ENCODE assay signal across 20 mouse cellular contexts in genomic region chr6:99677325-99677724, GRCm38 (mm10). TPM values are rescaled to one million over a fixed set of nuclear protein-coding genes. Genes with fewer than 3 reads are reported as not detected.
"Had no signal": no experiment of that assay in that cellular context is flagged by ENCODE, and none has a peak within 500 bp of the region (broad histone marks: within the 10 kb centered on the region; RNA-seq: fewer than 3 reads in every experiment).

No protein-coding gene starts in this region.

- H3K4me3 ChIP-seq: midbrain, embryonic 10.5 days; midbrain, embryonic 12.5 days; myocyte; neural tube, embryonic 13.5 days; neural tube, embryonic 15.5 days; stomach, embryonic 15.5 days had no signal

- ATAC-seq: midbrain, embryonic 16.5 days had no signal

- H3K4me1 ChIP-seq: neural tube, embryonic 13.5 days; neural tube, embryonic 15.5 days; stomach, embryonic 15.5 days had no signal

- H3K36me3 ChIP-seq: midbrain, embryonic 10.5 days; midbrain, embryonic 12.5 days; neural tube, embryonic 13.5 days; neural tube, embryonic 15.5 days; stomach, embryonic 15.5 days had no signal

- DNase-seq: lung, adult 18-20 months; lung, embryonic 14.5 days; midbrain, embryonic 14.5 days; retina, postnatal 1 day; right cerebral cortex, adult 18-20 months; right cerebral cortex, postnatal 25 days; right cerebral cortex, postnatal 4 days; thymus, postnatal 14 days; thymus, postnatal 36 days had no signal

- H3K9ac ChIP-seq: lung, embryonic 14.5 days; midbrain, embryonic 12.5 days; neural tube, embryonic 13.5 days; neural tube, embryonic 15.5 days; stomach, embryonic 15.5 days had no signal

- H3K4me2 ChIP-seq: lung, embryonic 14.5 days; midbrain, embryonic 12.5 days; neural tube, embryonic 13.5 days; neural tube, embryonic 15.5 days; stomach, embryonic 15.5 days had no signal

- H3K9me3 ChIP-seq: midbrain, embryonic 10.5 days; midbrain, embryonic 12.5 days; neural tube, embryonic 13.5 days; neural tube, embryonic 15.5 days; stomach, embryonic 15.5 days had no signal

- H3K27me3 ChIP-seq: midbrain, embryonic 12.5 days; neural tube, embryonic 15.5 days; stomach, embryonic 15.5 days had no signal

- H3K27ac ChIP-seq: midbrain, embryonic 10.5 days; neural tube, embryonic 13.5 days; neural tube, embryonic 15.5 days; stomach, embryonic 15.5 days had no signal

RNA-seq across cellular contexts. Expression of gene Gpr27, which starts 15.2 kb away (rescaled TPM):
- total RNA-seq: megakaryocyte-erythroid progenitor cell, adult 5-6 weeks had no signal
- polyA plus RNA-seq: myocyte had no signal

RNA-seq across cellular contexts. Expression of gene Prok2, which starts 48.9 kb away (rescaled TPM):
- total RNA-seq: megakaryocyte-erythroid progenitor cell, adult 5-6 weeks had no signal
- polyA plus RNA-seq: midbrain, embryonic 10.5 days; midbrain, embryonic 12.5 days; myocyte; neural tube, embryonic 11.5 days; neural tube, embryonic 13.5 days; small intestine, adult 2 months; spleen, adult 2 months had no signal
